Mouse (Mus musculus) CH12.LX (cell line): ENCODE data around the gene Wdr91. TPM values are rescaled to one million over a fixed set of nuclear protein-coding genes. Genes with fewer than 3 reads are reported as not detected.
A peak's percentile ranks its signal among the peaks of the same experiment; 100 is the strongest.

Experiments used
- DNase-seq: peaks from one replicate; pipeline ENCODE4 v3.0.0-alpha.2; 2013; ENCODE audit errors: extremely low read depth
- H3K27ac ChIP-seq: 2 replicates; pipeline ENCODE4 v1.5.1; 2012; ENCODE audit warnings: low read depth, mild to moderate bottlenecking, control low read depth, moderate library complexity; ENCODE audit not compliant: insufficient read depth
- H3K27me3 ChIP-seq: replicated peaks from 2 replicates; pipeline ENCODE3; 2012; ENCODE audit warnings: inconsistent platforms
- H3K36me3 ChIP-seq, 2 experiments: replicated peaks in 1 of 2; 2 replicates each; pipeline versions ENCODE3 to v1.6.1; 2012; ENCODE audit warnings: inconsistent platforms in 1 of 2, low read length in 1 of 2, mild to moderate bottlenecking in 1 of 2, mixed read lengths in 1 of 2, moderate library complexity in 1 of 2; ENCODE audit not compliant: control insufficient read depth in 1 of 2, insufficient read depth in 1 of 2
- H3K4me1 ChIP-seq, 2 experiments: 2 replicates each; pipeline ENCODE4 v1.6.1; 2012; ENCODE audit warnings: inconsistent platforms in 1 of 2, moderate library complexity in 1 of 2; ENCODE audit not compliant: insufficient read depth in 2 of 2, control insufficient read depth in 1 of 2
- H3K4me2 ChIP-seq: 2 replicates; pipeline ENCODE4 v1.6.1; 2012; ENCODE audit warnings: low read depth, mild to moderate bottlenecking, control low read depth; ENCODE audit not compliant: poor library complexity, insufficient read depth, severe bottlenecking
- H3K4me3 ChIP-seq, 3 experiments: fragments of 150-350 bp in 1 of 3; sonication (generic) in 1 of 3; replicated peaks in 1 of 3; 2 replicates each; pipeline versions ENCODE3 to v1.5.1; 2011 to 2012; ENCODE audit warnings: low read depth in 2 of 3, low read length in 2 of 3, mild to moderate bottlenecking in 2 of 3, moderate library complexity in 2 of 3, control low read depth in 1 of 3, improper control_type of control experiment in 1 of 3, inconsistent platforms in 1 of 3, mixed read lengths in 1 of 3; ENCODE audit not compliant: poor library complexity in 1 of 3
- H3K79me2 ChIP-seq: replicated peaks from 2 replicates; pipeline ENCODE4 v1.6.1; 2012; ENCODE audit warnings: mild to moderate bottlenecking, moderate library complexity; ENCODE audit not compliant: control insufficient read depth, poor library complexity, insufficient read depth, severe bottlenecking; ENCODE audit errors: extremely low read depth
- H3K9ac ChIP-seq: 2 replicates; pipeline ENCODE4 v1.6.1; 2012; ENCODE audit warnings: low read depth, mild to moderate bottlenecking, control low read depth, moderate library complexity; ENCODE audit not compliant: insufficient read depth
- H3K9me3 ChIP-seq: replicated peaks from 2 replicates; pipeline ENCODE3; 2012; ENCODE audit warnings: low read length, inconsistent platforms, mixed read lengths
- CHD2 ChIP-seq: IDR thresholded peaks from 2 replicates; pipeline ENCODE4 v1.6.1; 2011; ENCODE audit warnings: low read length, improper control_type of control experiment
- CTCF ChIP-seq, 2 experiments: IDR thresholded peaks in 1 of 2; conservative IDR thresholded peaks in 1 of 2; 2 replicates each; pipeline ENCODE4 v1.5.1; 2011 to 2012; ENCODE audit warnings: low read depth in 2 of 2, low read length in 2 of 2, improper control_type of control experiment in 1 of 2, inconsistent platforms in 1 of 2, mild to moderate bottlenecking in 1 of 2, moderate library complexity in 1 of 2
- EP300 ChIP-seq: IDR thresholded peaks from 2 replicates; pipeline ENCODE4 v1.6.1; 2011; ENCODE audit warnings: low read length, improper control_type of control experiment
- ETS1 ChIP-seq: conservative IDR thresholded peaks from 2 replicates; pipeline ENCODE4 v1.6.1; 2012; ENCODE audit warnings: low read depth, mild to moderate bottlenecking, inconsistent platforms, low read length, improper control_type of control experiment, moderate library complexity
- GABPA ChIP-seq: IDR thresholded peaks from 2 replicates; pipeline ENCODE4 v1.6.1; 2012; ENCODE audit warnings: low read depth, low read length, improper control_type of control experiment, inconsistent platforms; ENCODE audit not compliant: insufficient replicate concordance
- HCFC1 ChIP-seq: IDR thresholded peaks from 2 replicates; pipeline ENCODE4 v1.6.1; 2012; ENCODE audit warnings: low read depth, mild to moderate bottlenecking, inconsistent platforms, low read length, improper control_type of control experiment
- IRF4 ChIP-seq: IDR thresholded peaks from 2 replicates; pipeline ENCODE4 v1.6.1; 2014; ENCODE audit warnings: low read depth, mild to moderate bottlenecking, inconsistent platforms, low read length, improper control_type of control experiment
- JUN ChIP-seq: IDR thresholded peaks from 2 replicates; pipeline ENCODE4 v1.6.1; 2011; ENCODE audit warnings: low read depth, mild to moderate bottlenecking, low read length, improper control_type of control experiment, moderate library complexity; ENCODE audit not compliant: insufficient read depth
- JUND ChIP-seq: conservative IDR thresholded peaks from 2 replicates; pipeline ENCODE4 v1.6.1; 2011; ENCODE audit warnings: low read depth, low read length, improper control_type of control experiment
- KAT2A ChIP-seq: IDR thresholded peaks from 2 replicates; pipeline ENCODE4 v1.6.1; 2012; ENCODE audit warnings: low read length, improper control_type of control experiment, inconsistent platforms; ENCODE audit not compliant: insufficient replicate concordance
- MAFK ChIP-seq: IDR thresholded peaks from 2 replicates; pipeline ENCODE4 v1.6.1; 2011; ENCODE audit warnings: low read length, improper control_type of control experiment; ENCODE audit not compliant: insufficient replicate concordance
- MAZ ChIP-seq: IDR thresholded peaks from 2 replicates; pipeline ENCODE4 v1.6.1; 2012; ENCODE audit warnings: low read depth, mild to moderate bottlenecking, inconsistent platforms, low read length, improper control_type of control experiment, moderate library complexity
- MEF2A ChIP-seq: IDR thresholded peaks from 2 replicates; pipeline ENCODE4 v1.6.1; 2014; ENCODE audit warnings: low read depth, mild to moderate bottlenecking, inconsistent platforms, low read length, improper control_type of control experiment, borderline replicate concordance
- MXI1 ChIP-seq: IDR thresholded peaks from 2 replicates; pipeline ENCODE4 v1.6.1; 2011; ENCODE audit warnings: mild to moderate bottlenecking, low read depth, low read length, improper control_type of control experiment
- MYC ChIP-seq: IDR thresholded peaks from 2 replicates; pipeline ENCODE4 v1.6.1; 2011; ENCODE audit warnings: low read depth, mild to moderate bottlenecking, improper control_type of control experiment, low read length
- NRF1 ChIP-seq: IDR thresholded peaks from 2 replicates; pipeline ENCODE4 v1.6.1; 2014; ENCODE audit warnings: low read depth, mild to moderate bottlenecking, inconsistent platforms, low read length, improper control_type of control experiment, moderate library complexity
- PAX5 ChIP-seq: IDR thresholded peaks from 2 replicates; pipeline ENCODE4 v1.6.1; 2012; ENCODE audit warnings: low read length, inconsistent platforms, mixed read lengths
- POLR2A ChIP-seq: IDR thresholded peaks from 2 replicates; pipeline ENCODE4 v1.6.1; 2011; ENCODE audit warnings: low read depth, mild to moderate bottlenecking, improper control_type of control experiment, low read length
- POLR2AphosphoS2 ChIP-seq: IDR thresholded peaks from 2 replicates; pipeline ENCODE4 v1.6.1; 2011; ENCODE audit warnings: low read depth, low read length, improper control_type of control experiment
- RCOR1 ChIP-seq: conservative IDR thresholded peaks from 2 replicates; pipeline ENCODE4 v1.6.1; 2012; ENCODE audit warnings: low read depth, mild to moderate bottlenecking, inconsistent platforms, low read length, improper control_type of control experiment
- SIN3A ChIP-seq: IDR thresholded peaks from 2 replicates; pipeline ENCODE4 v1.6.1; 2012; ENCODE audit warnings: low read length, improper control_type of control experiment, inconsistent platforms
- SMC3 ChIP-seq: IDR thresholded peaks from 2 replicates; pipeline ENCODE4 v1.6.1; 2011; ENCODE audit warnings: low read depth, low read length, improper control_type of control experiment
- TBP ChIP-seq: conservative IDR thresholded peaks from 2 replicates; pipeline ENCODE4 v1.6.1; 2011; ENCODE audit warnings: low read depth, low read length, improper control_type of control experiment
- TCF12 ChIP-seq: IDR thresholded peaks from 2 replicates; pipeline ENCODE4 v1.6.1; 2014; ENCODE audit warnings: low read depth, mild to moderate bottlenecking, inconsistent platforms, low read length, improper control_type of control experiment
- UBTF ChIP-seq: IDR thresholded peaks from 2 replicates; pipeline ENCODE4 v1.6.1; 2012; ENCODE audit warnings: low read depth, mild to moderate bottlenecking, inconsistent platforms, low read length, improper control_type of control experiment, moderate library complexity
- USF1 ChIP-seq: IDR thresholded peaks from 2 replicates; pipeline ENCODE4 v1.6.1; 2014; ENCODE audit warnings: low read depth, mild to moderate bottlenecking, inconsistent platforms, low read length, improper control_type of control experiment
- ZC3H11A ChIP-seq: IDR thresholded peaks from 2 replicates; pipeline ENCODE4 v1.6.1; 2012; ENCODE audit warnings: low read depth, mild to moderate bottlenecking, inconsistent platforms, low read length, improper control_type of control experiment
- ZKSCAN1 ChIP-seq: IDR thresholded peaks from 2 replicates; pipeline ENCODE4 v1.6.1; 2012; ENCODE audit warnings: low read depth, inconsistent platforms, low read length, improper control_type of control experiment, borderline replicate concordance
- ZMIZ1 ChIP-seq: IDR thresholded peaks from 2 replicates; pipeline ENCODE4 v1.6.1; 2012; ENCODE audit warnings: low read depth, mild to moderate bottlenecking, inconsistent platforms, low read length, improper control_type of control experiment
- dilution Hi-C: fragments of 300-500 bp; cut with MboI; formaldehyde crosslinking; loops from 2 replicates; pipeline ENCODE4 v1.14.3; 2020; ENCODE audit warnings: low sequenced_read_pairs; ENCODE audit not compliant: extremely low pct_unique_long_range_greater_than_20kb, extremely low pct_ligation_motif_present
- in situ Hi-C: fragments of 300-500 bp; cut with MboI; formaldehyde crosslinking; loops from 3 replicates; pipeline ENCODE4 v1.14.3; 2019; ENCODE audit warnings: low sequenced_read_pairs, low pct_ligation_motif_present, low pct_unique_long_range_greater_than_20kb, mixed read lengths
- polyA plus RNA-seq: library from polyadenylated mRNA; unstranded; fragments of >175 nt; gene quantifications from 2 replicates; pipeline ENCODE4 v1.2.1, GENCODE M21; 2012; ENCODE audit warnings: low read depth; ENCODE audit not compliant: insufficient read length
- total RNA-seq, 2 experiments: library from RNA; depleted of rRNA; stranded (reverse); fragments of 300-350 nt in 1 of 2; fragments of >200 nt in 1 of 2; gene quantifications; 2 replicates each; pipeline ENCODE4 v1.2.3; 2012 to 2014

The Wdr91 gene
- total and polyA plus RNA-seq, 3 experiments = 10.6 to 26.5 (median 19.2) TPM

DNA sequence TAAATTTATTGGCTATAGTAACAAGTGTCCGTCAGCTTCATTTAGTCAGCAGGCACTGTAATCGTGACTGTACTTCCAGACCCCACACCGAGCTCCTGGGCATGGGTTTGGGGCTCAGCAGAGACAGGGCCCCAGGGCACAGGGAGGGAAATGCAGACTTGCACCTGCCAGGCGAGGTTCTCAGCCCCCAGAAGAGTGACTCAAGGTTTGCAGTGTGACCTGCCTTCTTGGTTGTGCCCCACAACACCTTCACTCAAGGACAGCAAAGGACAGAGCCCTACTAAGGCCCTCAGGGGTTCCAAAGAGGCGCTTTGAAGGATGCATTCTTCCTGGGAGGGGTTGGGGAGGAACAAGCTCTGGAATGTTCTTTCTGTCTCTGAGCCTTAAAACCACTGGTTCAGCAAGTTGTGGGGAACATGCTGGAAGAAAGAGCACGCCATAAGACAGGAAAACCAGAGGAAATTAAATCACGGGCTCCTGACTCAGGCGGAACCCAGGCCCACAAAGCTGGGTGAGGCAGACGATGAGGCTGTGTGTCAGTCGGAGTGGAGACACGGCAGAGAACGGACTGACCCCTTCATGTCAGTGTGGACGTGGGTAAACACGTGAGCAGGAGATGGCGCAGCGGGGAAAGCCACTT is 31.5 kb downstream of the Wdr91 start:
- peaks cover 10 to 40% of the 10 kb centered on the region in 2 experiments; a peak in 3 of 4 replicates for H3K4me1 ChIP-seq
- no peak overlapping the region for H3K27ac ChIP-seq
- H3K4me3 ChIP-seq = no peak overlapping the region
- H3K9me3 ChIP-seq = no peaks in the 10 kb centered on the region
- peaks cover 43 to 73% of the 10 kb centered on the region in 2 experiments for H3K36me3 ChIP-seq
- no peak overlapping the region for H3K9ac ChIP-seq
- H3K27me3 ChIP-seq = no peaks in the 10 kb centered on the region
- DNase-seq = no peak
- in situ Hi-C loops (no loop called here), dilution Hi-C loops (no loop called here)
- no peaks in the 10 kb centered on the region; the same call in 1 of the 2 replicates for H3K79me2 ChIP-seq
- H3K4me2 ChIP-seq = no peak overlapping the region
- TF ChIP-seq TBP = no peak
- TF ChIP-seq ETS1 = no peak

DNA sequence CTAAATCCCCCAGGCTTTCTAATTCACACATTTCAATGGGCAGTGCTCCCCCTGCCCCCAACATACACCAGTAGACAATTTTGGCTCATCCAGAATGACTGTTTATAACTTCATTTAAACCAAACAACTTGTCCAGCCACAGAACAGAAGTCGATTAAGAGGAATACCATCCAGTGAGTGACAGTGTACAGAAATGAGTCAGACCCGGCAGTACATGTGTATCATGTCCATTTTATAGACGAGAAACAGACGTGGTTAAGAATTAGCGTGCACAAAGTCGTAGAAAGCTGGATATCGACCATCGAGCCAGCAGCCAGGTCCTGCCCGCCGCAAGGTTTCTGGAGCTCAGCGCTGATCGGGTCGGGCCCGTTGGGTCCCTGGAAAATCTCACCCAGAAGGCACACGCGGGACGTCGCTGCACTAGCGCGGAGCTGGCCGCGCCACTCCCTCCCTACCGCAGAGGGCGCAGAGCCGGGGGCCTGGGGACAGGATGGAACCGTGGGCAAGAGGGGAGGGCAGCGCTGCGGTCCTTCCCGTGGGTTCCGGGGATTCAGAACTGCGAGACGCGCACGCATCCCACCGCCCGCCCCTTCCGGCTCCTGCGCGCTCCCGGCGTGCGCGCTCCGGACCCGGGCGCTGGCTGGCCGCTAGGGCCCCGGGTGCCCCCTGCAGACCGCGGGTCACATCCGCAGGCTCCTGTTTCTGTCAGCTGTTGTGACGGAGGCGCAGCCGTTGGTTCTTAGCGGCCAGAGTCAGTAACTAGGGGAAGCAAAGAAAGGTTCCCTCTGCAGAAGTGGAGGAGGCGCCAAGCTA is 33.0 kb downstream of the Wdr91 start, which contains the start of gene Cyren:
TSS of gene Cyren (minus strand) at position 552 of the 813 bp plus-strand sequence.
- peak within 1 kb of the TSS; percentile 90 for H3K9ac ChIP-seq
- peaks cover 42 to 76% of the 10 kb centered on the region in 2 experiments for H3K36me3 ChIP-seq
- no peaks in the 10 kb centered on the region; the same call in 1 of the 2 replicates for H3K79me2 ChIP-seq
- DNase-seq = peak; percentile 92
- peaks cover 10 to 40% of the 10 kb centered on the region in 2 experiments; a peak in 3 of 4 replicates for H3K4me1 ChIP-seq
- peak within 1 kb of the TSS; percentile 84 for H3K4me2 ChIP-seq
- H3K9me3 ChIP-seq = no peaks in the 10 kb centered on the region
- H3K4me3 ChIP-seq = peak within 1 kb of the TSS; percentile 87 to 95 (median 91)
- H3K27ac ChIP-seq = peak within 1 kb of the TSS; percentile 61
- no peaks in the 10 kb centered on the region for H3K27me3 ChIP-seq
- in situ Hi-C loops = no loop called here
- dilution Hi-C loops = no loop called here
- TF ChIP-seq CTCF (conservative IDR thresholded peaks at IDR 0.05 in 1 of 2, IDR thresholded peaks at IDR 0.05 in 1 of 2; ENCODE audit: low read depth in 2 of 2, low read length in 2 of 2) (peak in 1 of 2 experiments; percentile 77; a peak in 2 of 4 replicates), SIN3A (peak; percentile 95), POLR2AphosphoS2 (peak; percentile 79; the same call in 1 of the 2 replicates), UBTF (peak; percentile 77; the same call in 1 of the 2 replicates), JUN (no peak), JUND (peak; percentile 67), KAT2A (no peak; the same call in 1 of the 2 replicates), POLR2A (peak; percentile 90), CHD2 (peak; percentile 52), RCOR1 (no peak), ETS1 (peak; percentile 59), NRF1 (peak; percentile 85), GABPA (no peak), TCF12 (peak; percentile 72), IRF4 (peak; percentile 60), MAFK (no peak), EP300 (0 out of 2 replicates have a peak, but pooled peaks have one; percentile 24), MAZ (no peak), SMC3 (peak; percentile 70), MYC (peak; percentile 17; the same call in 1 of the 2 replicates), MXI1 (peak; percentile 79), HCFC1 (peak; percentile 74), MEF2A (peak; percentile 57; the same call in 1 of the 2 replicates), USF1 (no peak), ZKSCAN1 (no peak), ZMIZ1 (peak; percentile 94), PAX5 (no peak), ZC3H11A (0 out of 2 replicates have a peak, but pooled peaks have one; percentile 10)
